Mouse (Mus musculus) testis, adult 2 months (tissue): ENCODE results near the gene Lrig2.
A peak's percentile ranks its signal among the peaks of the same experiment; 100 is the strongest.

Experiments
- CTCF ChIP-seq: fragments of 200-500 bp; IDR thresholded peaks from 2 replicates; pipeline ENCODE4 v1.5.1; 2012; ENCODE audit warnings: low read depth, mild to moderate bottlenecking, inconsistent platforms, low read length, moderate library complexity; ENCODE audit not compliant: control insufficient read depth, insufficient read depth, insufficient replicate concordance
- POLR2A ChIP-seq: fragments of 200-500 bp; IDR thresholded peaks from 2 replicates; pipeline ENCODE4 v1.6.1; 2012; ENCODE audit warnings: low read depth, mild to moderate bottlenecking, inconsistent platforms, low read length, moderate library complexity; ENCODE audit not compliant: control insufficient read depth

GRCm38 (mm10) chr3:104541139-104542064, 29.7 kb upstream of the Lrig2 start:
- TF ChIP-seq CTCF = peak; percentile 70; the same call in 1 of the 2 replicates
- TF ChIP-seq POLR2A = no peak
